25 mouse cellular contexts compared by ENCODE assay signal in the genomic region with DNA sequence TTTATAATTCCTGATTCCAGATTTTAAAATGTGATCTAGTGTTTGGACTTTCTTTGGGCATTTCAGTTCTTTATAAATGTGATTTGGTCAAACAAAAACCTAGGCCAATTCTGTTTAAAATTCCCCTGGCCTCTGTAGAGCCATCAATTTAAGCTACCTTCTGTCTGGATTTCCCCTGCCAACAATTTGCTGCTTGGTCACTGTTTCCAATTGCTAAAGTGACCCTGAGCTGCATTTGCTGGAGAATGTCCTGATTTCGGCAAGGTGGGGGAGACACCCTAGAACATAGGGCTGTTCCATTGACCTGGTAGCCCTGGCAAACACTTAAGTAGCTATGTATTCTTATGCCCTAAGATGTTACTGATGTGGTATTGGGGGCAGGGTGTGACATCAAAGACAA.
"Had no signal": no experiment of that assay in that cellular context is flagged by ENCODE, and none has a peak within 500 bp of the region (broad histone marks: within the 10 kb centered on the region; RNA-seq: fewer than 3 reads in every experiment).

No protein-coding gene starts in this region.

- H3K4me1 ChIP-seq: heart, embryonic 13.5 days; heart, embryonic 15.5 days; hindbrain, embryonic 13.5 days; hindbrain, embryonic 15.5 days; kidney, embryonic 15.5 days; limb, embryonic 13.5 days; limb, embryonic 15.5 days; liver, embryonic 12.5 days had no signal

- H3K27ac ChIP-seq: heart, embryonic 13.5 days; heart, embryonic 15.5 days; hindbrain, embryonic 13.5 days; hindbrain, embryonic 15.5 days; hindbrain, postnatal 0 days; kidney, embryonic 15.5 days; kidney, postnatal 0 days; limb, embryonic 13.5 days; limb, embryonic 15.5 days; liver, embryonic 12.5 days; liver, embryonic 14.5 days had no signal

- H3K27me3 ChIP-seq: heart, embryonic 13.5 days; heart, embryonic 15.5 days; hindbrain, embryonic 13.5 days; hindbrain, embryonic 15.5 days; kidney, embryonic 15.5 days; limb, embryonic 13.5 days; limb, embryonic 15.5 days; liver, embryonic 12.5 days had no signal

- DNase-seq: gastrocnemius, postnatal 14 days; gastrocnemius, postnatal 36 days; heart, adult 18-20 months; heart, postnatal 14 days; heart, postnatal 36 days; kidney, adult 11 months; kidney, adult 2 months; kidney, adult 9 months; kidney, postnatal 14 days; kidney, postnatal 36 days; layer of hippocampus, adult 9-11 months; layer of hippocampus, postnatal 36 days; left cerebral cortex, postnatal 4 days had no signal

- H3K9me3 ChIP-seq: heart, embryonic 13.5 days; heart, embryonic 15.5 days; hindbrain, embryonic 13.5 days; hindbrain, embryonic 15.5 days; kidney, embryonic 15.5 days; limb, embryonic 13.5 days; limb, embryonic 15.5 days; liver, embryonic 12.5 days had no signal

- H3K36me3 ChIP-seq: heart, embryonic 13.5 days; heart, embryonic 15.5 days; hindbrain, embryonic 13.5 days; hindbrain, embryonic 15.5 days; kidney, embryonic 15.5 days; limb, embryonic 13.5 days; limb, embryonic 15.5 days; liver, embryonic 12.5 days had no signal

- H3K4me3 ChIP-seq: heart, embryonic 13.5 days; heart, embryonic 15.5 days; hindbrain, embryonic 13.5 days; hindbrain, embryonic 15.5 days; kidney, embryonic 15.5 days; limb, embryonic 13.5 days; limb, embryonic 15.5 days; liver, embryonic 12.5 days had no signal

- ATAC-seq: hindbrain, postnatal 0 days; intestine, embryonic 16.5 days; liver, embryonic 12.5 days had no signal
